Mouse (Mus musculus) frontal cortex, postnatal 14 days (tissue): ENCODE results near the gene Tff3.

Source experiments
- DNase-seq, 2 experiments: peaks; one replicate each; pipeline ENCODE4 v3.0.0; 2022; ENCODE audit warnings: low spot score in 2 of 2

Gene Tff3

GRCm38 (mm10) chr17:31129452-31129851 lies at the start of gene Tff3:
Tff3 (minus strand) TSS chr17:31129646.
- DNase-seq, result no peak

GRCm38 (mm10) chr17:31176321-31176720 lies 46.9 kb upstream of the Tff3 start:
- DNase-seq, result no peak

GRCm38 (mm10) chr17:31169796-31170195 lies 40.4 kb upstream of the Tff3 start:
- DNase-seq, result no peak

- DNase-seq, result no peak
Measured at GRCm38 (mm10) chr17:31165127-31165526, 35.7 kb upstream of the Tff3 start, which contains the start of gene Tff1. Tff1 (minus strand) TSS chr17:31165277.

- no peak for DNase-seq
Measured at GRCm38 (mm10) chr17:31163821-31164220, 34.4 kb upstream of the Tff3 start.

- DNase-seq, result no peak
Measured at GRCm38 (mm10) chr17:31162607-31163006, 33.2 kb upstream of the Tff3 start.

GRCm38 (mm10) chr17:31160291-31160690 lies 30.8 kb upstream of the Tff3 start:
- no peak for DNase-seq

- no peak for DNase-seq
Measured at GRCm38 (mm10) chr17:31157921-31158320, 28.5 kb upstream of the Tff3 start.

GRCm38 (mm10) chr17:31153785-31154184 lies 24.3 kb upstream of the Tff3 start:
- no peak for DNase-seq

GRCm38 (mm10) chr17:31152966-31153499 lies 23.6 kb upstream of the Tff3 start:
- no peak for DNase-seq

- DNase-seq, result no peak
Measured at GRCm38 (mm10) chr17:31152512-31152911, 23.1 kb upstream of the Tff3 start.

GRCm38 (mm10) chr17:31145998-31146397 lies 16.6 kb upstream of the Tff3 start:
- DNase-seq, result no peak

- DNase-seq, result no peak
Measured at GRCm38 (mm10) chr17:31144040-31145037, 14.9 kb upstream of the Tff3 start, which contains the start of gene Tff2. Tff2 (minus strand) TSS chr17:31144282.

GRCm38 (mm10) chr17:31142116-31142515 lies 12.7 kb upstream of the Tff3 start:
- DNase-seq, result no peak

GRCm38 (mm10) chr17:31138398-31138797 lies 9.0 kb upstream of the Tff3 start:
- peak in 1 of 2 experiments; percentile 45 for DNase-seq

GRCm38 (mm10) chr17:31136821-31137220 lies 7.4 kb upstream of the Tff3 start:
- DNase-seq, result no peak

GRCm38 (mm10) chr17:31136291-31136690 lies 6.8 kb upstream of the Tff3 start:
- DNase-seq, result no peak

GRCm38 (mm10) chr17:31134913-31135312 lies 5.5 kb upstream of the Tff3 start:
- DNase-seq, result no peak

GRCm38 (mm10) chr17:31133776-31134175 lies 4.3 kb upstream of the Tff3 start:
- DNase-seq, result no peak

GRCm38 (mm10) chr17:31131269-31131821 lies 1.9 kb upstream of the Tff3 start:
- DNase-seq, result no peak

GRCm38 (mm10) chr17:31128708-31129318 lies 633 bp downstream of the Tff3 start:
- no peak for DNase-seq
